14 mouse cellular contexts compared by ENCODE assay signal in the genomic region with DNA sequence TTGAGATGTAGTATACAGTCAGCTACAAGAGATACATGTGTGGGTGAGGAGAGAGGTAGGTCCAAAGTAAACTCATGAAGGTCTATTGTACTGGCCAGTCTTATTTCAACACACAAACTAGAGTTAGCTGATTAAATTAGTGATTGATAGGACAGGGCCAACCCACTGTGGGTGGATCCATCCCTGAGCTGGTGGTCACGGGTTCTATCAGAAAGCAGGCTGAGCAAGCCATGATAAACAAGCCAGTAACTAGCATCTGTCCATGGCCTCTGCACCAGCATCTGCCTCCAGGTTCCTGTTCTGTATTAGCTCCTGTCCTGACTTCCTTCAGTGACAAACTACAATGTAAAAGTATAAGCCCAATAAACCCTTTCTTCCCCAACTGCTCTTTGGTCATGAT.
"Had no signal": no experiment of that assay in that cellular context is flagged by ENCODE, and none has a peak within 500 bp of the region (broad histone marks: within the 10 kb centered on the region; RNA-seq: fewer than 3 reads in every experiment).

No protein-coding gene starts in this region.

- H3K4me2 ChIP-seq: kidney, embryonic 15.5 days; lung, embryonic 14.5 days; midbrain, embryonic 12.5 days; stomach, embryonic 15.5 days had no signal

- H3K27me3 ChIP-seq: stomach, embryonic 15.5 days had no signal

- H3K4me1 ChIP-seq: kidney, embryonic 15.5 days; limb, embryonic 10.5 days; megakaryocyte, embryonic 14.5 days; midbrain, embryonic 12.5 days; stomach, embryonic 15.5 days had no signal

- H3K9ac ChIP-seq: kidney, embryonic 15.5 days; lung, embryonic 14.5 days; midbrain, embryonic 12.5 days; stomach, embryonic 15.5 days had no signal

- H3K27ac ChIP-seq: kidney, embryonic 15.5 days; left cerebral cortex, adult 2 months; limb, embryonic 10.5 days; midbrain, embryonic 12.5 days; stomach, embryonic 15.5 days had no signal

- H3K9me3 ChIP-seq: kidney, embryonic 15.5 days; limb, embryonic 10.5 days; megakaryocyte, embryonic 14.5 days; midbrain, embryonic 12.5 days; stomach, embryonic 15.5 days had no signal

- DNase-seq: kidney, adult 2 months; kidney, postnatal 25 days; lung, embryonic 14.5 days; lung, postnatal 10 days; lung, postnatal 4 days; right cerebral cortex, postnatal 14 days; thymus, adult 2 months; thymus, postnatal 25 days had no signal

- H3K36me3 ChIP-seq: kidney, embryonic 15.5 days; limb, embryonic 10.5 days; midbrain, embryonic 12.5 days; stomach, embryonic 15.5 days had no signal

- H3K4me3 ChIP-seq: kidney, embryonic 15.5 days; left cerebral cortex, adult 2 months; limb, embryonic 10.5 days; megakaryocyte, embryonic 14.5 days; midbrain, embryonic 12.5 days; stomach, embryonic 15.5 days had no signal
